Mouse (Mus musculus) limb, embryonic 12.5 days (tissue): ENCODE results near the gene Ggta1. TPM values are rescaled to one million over a fixed set of nuclear protein-coding genes. Genes with fewer than 3 reads are reported as not detected.
A peak's percentile ranks its signal among the peaks of the same experiment; 100 is the strongest.

Experiments
- ATAC-seq: fragments of 200-750 bp; cut with Nextera tagmentation; 2 replicates; pipeline ENCODE4 v1.8.0; 2017; ENCODE audit warnings: low read depth, moderate TSS enrichment; ENCODE audit not compliant: insufficient number of reproducible peaks, insufficient read depth, low FRiP score, low TSS enrichment
- H3K27ac ChIP-seq: fragments of 300-500 bp; sonication (generic); 2 replicates; pipeline ENCODE4 v1.5.1; 2016; ENCODE audit warnings: mild to moderate bottlenecking, moderate library complexity
- H3K27me3 ChIP-seq: fragments of 300-500 bp; sonication (generic); 2 replicates; pipeline ENCODE4 v1.6.1; 2016; ENCODE audit warnings: mild to moderate bottlenecking, moderate library complexity
- H3K36me3 ChIP-seq: fragments of 300-500 bp; sonication (generic); 2 replicates; pipeline ENCODE4 v1.6.1; 2016; ENCODE audit warnings: mild to moderate bottlenecking, moderate library complexity
- H3K4me1 ChIP-seq: fragments of 300-500 bp; sonication (generic); replicated peaks from 2 replicates; pipeline ENCODE4 v1.6.1; 2016
- H3K4me2 ChIP-seq: fragments of 300-500 bp; sonication (generic); 2 replicates; pipeline ENCODE4 v1.6.1; 2016; ENCODE audit warnings: mild to moderate bottlenecking, moderate library complexity
- H3K4me3 ChIP-seq: fragments of 300-500 bp; sonication (generic); replicated peaks from 2 replicates; pipeline ENCODE4 v1.5.1; 2016; ENCODE audit warnings: mild to moderate bottlenecking
- H3K9ac ChIP-seq: fragments of 300-500 bp; sonication (generic); replicated peaks from 2 replicates; pipeline ENCODE4 v1.6.1; 2016; ENCODE audit warnings: mild to moderate bottlenecking, moderate library complexity
- H3K9me3 ChIP-seq: fragments of 300-500 bp; sonication (generic); 2 replicates; pipeline ENCODE4 v1.6.1; 2016; ENCODE audit warnings: mild to moderate bottlenecking, moderate library complexity
- WGBS: fragments of 180-500 bp; shearing (Covaris S2); methylation state at CpG from one replicate; pipeline ENCODE4 v1.1.7; 2016; 5-methylcytosine and 5-hydroxymethylcytosine counted together
- polyA plus RNA-seq: library from polyadenylated mRNA; unstranded; fragments of >200 nt; fragmentation: Nextera tagmentation; extraction: Ambion mirVana; gene quantifications from 2 replicates; pipeline ENCODE4 v1.2.1, GENCODE M21; 2016

The Ggta1 gene
- polyA plus RNA-seq, 1 experiment from 2014 or later = 7.8 TPM

- Histone ChIP-seq H3K9me3 (no peaks in the 10 kb centered on the region), H3K4me3 (no peak overlapping the region), H3K4me1 (peaks cover 63% of the 10 kb centered on the region), H3K27me3 (peaks cover 35% of the 10 kb centered on the region), H3K4me2 (no peak overlapping the region), H3K9ac (no peak overlapping the region), H3K36me3 (no peaks in the 10 kb centered on the region), H3K27ac (no peak overlapping the region)
- 83% methylated on average over 5 of the region's 5 CpGs for WGBS
- ATAC-seq = no peak
Observed at GRCm38 (mm10) chr2:35446300-35446699, 16.7 kb downstream of the Ggta1 start.

- H3K27ac ChIP-seq = peak overlapping the region; percentile 35; the same call in 1 of the 2 replicates
- H3K9ac ChIP-seq = no peak overlapping the region
- H3K4me1 ChIP-seq = peaks cover 70% of the 10 kb centered on the region
- no peaks in the 10 kb centered on the region for H3K36me3 ChIP-seq
- H3K27me3 ChIP-seq = peaks cover 35% of the 10 kb centered on the region
- WGBS = 69% methylated on average over 7 of the region's 7 CpGs
- no peaks in the 10 kb centered on the region for H3K9me3 ChIP-seq
- no peak overlapping the region for H3K4me2 ChIP-seq
- ATAC-seq = no peak
- no peak overlapping the region for H3K4me3 ChIP-seq
Observed at GRCm38 (mm10) chr2:35445610-35446009, 17.4 kb downstream of the Ggta1 start.

DNA sequence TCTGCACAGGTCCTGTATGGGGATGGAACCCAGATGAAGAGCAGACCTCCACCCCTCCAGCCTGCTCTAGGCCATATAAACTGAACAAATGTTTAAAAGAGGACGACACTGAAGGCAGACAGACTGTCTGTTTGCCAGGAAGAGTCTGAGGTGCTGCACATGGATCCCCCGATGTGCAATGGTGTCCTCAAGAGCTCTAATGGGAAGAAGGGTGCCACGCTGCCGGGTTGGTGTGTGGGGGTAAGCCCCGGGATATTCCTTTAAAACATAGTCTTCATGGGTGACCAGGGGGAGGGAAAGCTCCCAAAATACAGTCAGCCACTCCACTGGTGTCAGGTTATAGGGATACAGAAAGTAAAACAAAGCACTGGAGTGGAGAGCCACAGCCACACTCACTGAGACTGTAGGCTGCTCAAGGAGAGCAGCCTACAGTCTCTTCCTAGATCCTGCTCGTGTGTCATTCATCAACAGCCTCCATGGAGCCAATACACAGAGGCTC is 18.2 kb downstream of the Ggta1 start:
- ATAC-seq = no peak
- no peak overlapping the region for H3K4me2 ChIP-seq
- H3K9me3 ChIP-seq = no peaks in the 10 kb centered on the region
- no peaks in the 10 kb centered on the region for H3K36me3 ChIP-seq
- H3K4me1 ChIP-seq = peaks cover 78% of the 10 kb centered on the region
- H3K9ac ChIP-seq = no peak overlapping the region
- H3K4me3 ChIP-seq = no peak overlapping the region
- 56% methylated on average over 6 of the region's 6 CpGs for WGBS
- H3K27me3 ChIP-seq = peaks cover 35% of the 10 kb centered on the region
- peak overlapping the region; percentile 50 for H3K27ac ChIP-seq

GRCm38 (mm10) chr2:35443981-35444763 is 18.9 kb downstream of the Ggta1 start:
- Histone ChIP-seq H3K4me1 (peaks cover 79% of the 10 kb centered on the region), H3K4me2 (no peak overlapping the region), H3K9ac (no peak overlapping the region), H3K27ac (peak overlapping the region; percentile 50), H3K4me3 (no peak overlapping the region), H3K36me3 (no peaks in the 10 kb centered on the region), H3K9me3 (no peaks in the 10 kb centered on the region), H3K27me3 (peaks cover 35% of the 10 kb centered on the region)
- 51% methylated on average over 16 of the region's 16 CpGs for WGBS
- ATAC-seq = no peak

DNA sequence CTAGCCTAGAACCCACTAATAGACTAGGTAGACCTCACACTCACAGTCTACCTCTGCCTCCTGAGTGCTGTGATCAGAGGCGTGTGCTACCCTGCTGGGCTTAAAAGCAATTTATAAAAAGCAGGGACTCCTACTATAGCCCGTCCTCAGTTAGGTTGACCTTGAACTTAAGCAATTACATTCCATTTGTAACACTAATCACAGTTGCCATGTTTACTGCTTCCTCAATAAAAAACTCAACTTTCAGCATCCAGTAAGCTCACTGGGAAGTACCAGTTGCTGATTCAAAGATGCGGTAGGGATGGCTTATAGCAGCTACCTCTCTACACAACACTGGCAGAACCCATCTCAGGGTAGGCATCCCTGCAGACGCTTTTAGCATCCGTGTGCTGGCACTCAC is 19.7 kb downstream of the Ggta1 start:
- Histone ChIP-seq H3K9ac (no peak overlapping the region), H3K4me1 (peaks cover 72% of the 10 kb centered on the region), H3K4me3 (no peak overlapping the region), H3K9me3 (no peaks in the 10 kb centered on the region), H3K27me3 (peaks cover 35% of the 10 kb centered on the region), H3K4me2 (no peak overlapping the region), H3K36me3 (no peaks in the 10 kb centered on the region), H3K27ac (no peak overlapping the region)
- ATAC-seq = no peak
- WGBS = 31% methylated on average over 5 of the region's 5 CpGs

DNA sequence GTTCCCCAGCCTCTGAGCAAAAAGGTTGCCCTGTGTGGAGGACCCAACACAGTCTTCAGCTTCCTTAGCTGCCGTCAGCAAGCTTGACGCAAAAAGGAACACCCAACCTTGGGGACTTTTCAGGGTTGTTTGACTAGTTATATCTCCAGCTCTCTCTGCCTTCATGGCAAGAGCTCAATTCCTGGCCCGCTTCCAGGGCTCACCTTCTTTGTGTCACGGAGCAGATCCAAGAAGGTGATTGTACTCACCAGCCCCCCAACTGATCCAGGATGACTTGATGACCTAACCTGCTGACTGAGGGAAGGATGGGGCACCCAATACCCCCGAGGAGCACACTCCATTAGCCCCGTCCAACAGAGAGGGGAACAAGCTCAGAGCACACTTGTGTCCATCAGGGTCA is 21.0 kb downstream of the Ggta1 start:
- H3K4me1 ChIP-seq = peaks cover 61% of the 10 kb centered on the region
- no peak overlapping the region for H3K4me2 ChIP-seq
- 89% methylated on average over 6 of the region's 6 CpGs for WGBS

GRCm38 (mm10) chr2:35441419-35441818 is 21.6 kb downstream of the Ggta1 start:
- no peak for ATAC-seq
- Histone ChIP-seq H3K9me3 (no peaks in the 10 kb centered on the region), H3K27ac (no peak overlapping the region), H3K27me3 (peaks cover 51% of the 10 kb centered on the region), H3K4me1 (peaks cover 59% of the 10 kb centered on the region), H3K36me3 (no peaks in the 10 kb centered on the region), H3K4me3 (no peak overlapping the region), H3K4me2 (no peak overlapping the region), H3K9ac (no peak overlapping the region)
- WGBS = 81% methylated on average over 6 of the region's 6 CpGs

More for the DNA sequence above, 21.0 kb downstream of the Ggta1 start:
- ATAC-seq = no peak
- Histone ChIP-seq H3K36me3 (no peaks in the 10 kb centered on the region), H3K4me3 (no peak overlapping the region), H3K9ac (no peak overlapping the region), H3K27ac (no peak overlapping the region), H3K27me3 (peaks cover 46% of the 10 kb centered on the region), H3K9me3 (no peaks in the 10 kb centered on the region)

DNA sequence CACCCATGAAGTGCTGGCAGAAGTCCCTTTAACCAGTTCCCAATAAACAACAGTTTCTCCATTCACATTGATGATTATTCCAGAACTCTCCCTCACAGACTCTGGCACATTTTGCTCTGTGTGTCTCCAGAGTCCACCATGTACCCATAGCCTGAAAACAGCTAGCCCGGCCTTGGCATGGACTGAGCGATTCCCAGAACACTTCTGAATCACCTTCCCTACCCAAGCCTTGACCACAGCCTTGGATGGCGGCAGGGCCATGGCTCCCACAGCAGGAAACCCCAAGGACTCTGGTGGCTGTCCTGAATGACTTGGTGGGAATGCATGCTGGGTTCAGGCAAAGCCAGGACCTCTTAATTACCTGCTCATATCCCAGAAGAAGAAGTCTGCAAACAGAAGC is 22.6 kb downstream of the Ggta1 start:
- no peaks in the 10 kb centered on the region for H3K9me3 ChIP-seq
- no peak overlapping the region for H3K27ac ChIP-seq
- H3K4me3 ChIP-seq = no peak overlapping the region
- H3K4me1 ChIP-seq = peaks cover 50% of the 10 kb centered on the region
- 79% methylated on average over 3 of the region's 3 CpGs for WGBS
- no peak overlapping the region for H3K9ac ChIP-seq
- H3K4me2 ChIP-seq = no peak overlapping the region
- no peak for ATAC-seq
- H3K27me3 ChIP-seq = peaks cover 49% of the 10 kb centered on the region
- no peaks in the 10 kb centered on the region for H3K36me3 ChIP-seq

DNA sequence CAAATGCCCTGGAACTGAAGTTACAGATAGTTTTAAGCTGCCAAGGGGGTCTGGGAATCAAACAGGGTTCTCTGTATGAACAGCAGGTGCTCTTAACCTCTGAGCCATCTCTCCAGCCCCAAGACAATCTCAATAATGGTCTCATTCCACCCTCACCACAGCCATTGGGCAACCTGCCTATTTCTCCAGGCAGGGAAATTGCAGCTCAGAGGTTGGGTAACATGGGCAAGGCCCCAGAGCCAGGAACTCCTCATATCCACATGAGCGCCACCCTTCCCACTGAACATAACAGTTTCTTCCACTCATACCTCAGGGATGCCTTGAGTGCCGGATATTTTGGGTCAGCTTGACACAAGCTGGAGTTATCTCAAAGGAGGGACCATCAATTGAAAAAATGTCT is 25.2 kb downstream of the Ggta1 start:
- Histone ChIP-seq H3K27me3 (peaks cover 61% of the 10 kb centered on the region), H3K4me1 (peaks cover 40% of the 10 kb centered on the region), H3K4me2 (no peak overlapping the region), H3K36me3 (no peaks in the 10 kb centered on the region), H3K27ac (no peak overlapping the region), H3K4me3 (no peak overlapping the region), H3K9ac (no peak overlapping the region), H3K9me3 (no peaks in the 10 kb centered on the region)
- 92% methylated on average over 2 of the region's 2 CpGs for WGBS
- no peak for ATAC-seq

DNA sequence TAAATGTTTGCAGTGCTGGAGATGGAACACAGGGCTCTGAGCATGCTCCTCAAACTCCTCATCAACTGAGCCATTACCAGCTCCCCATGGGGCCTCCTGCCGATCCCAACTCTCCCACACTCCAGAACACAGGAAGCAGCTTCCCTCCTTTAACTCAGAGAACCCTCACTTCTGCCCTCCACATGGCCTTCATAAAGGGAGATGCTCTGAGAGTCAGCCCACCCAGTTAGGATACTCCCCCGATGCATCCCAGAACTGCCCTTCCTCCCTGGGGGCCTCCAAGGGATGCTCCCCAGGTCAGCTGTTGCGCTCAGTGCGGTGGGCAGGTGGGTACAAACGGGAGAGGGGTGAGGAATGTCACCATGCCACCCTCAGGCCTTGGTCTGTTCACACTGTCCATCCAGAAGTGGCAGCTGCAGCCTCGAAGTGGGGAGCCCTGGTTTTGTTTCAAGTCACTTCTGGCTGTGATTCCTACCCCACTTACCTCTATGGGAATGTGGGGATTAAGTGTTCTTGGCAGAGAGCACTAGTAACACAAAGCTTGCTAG is 28.4 kb downstream of the Ggta1 start:
- Histone ChIP-seq H3K4me3 (no peak overlapping the region), H3K4me2 (no peak overlapping the region), H3K9ac (no peak overlapping the region), H3K4me1 (peaks cover 25% of the 10 kb centered on the region), H3K27ac (no peak overlapping the region), H3K27me3 (peaks cover 62% of the 10 kb centered on the region), H3K36me3 (no peaks in the 10 kb centered on the region), H3K9me3 (no peaks in the 10 kb centered on the region)
- 75% methylated on average over 6 of the region's 6 CpGs for WGBS
- no peak for ATAC-seq

DNA sequence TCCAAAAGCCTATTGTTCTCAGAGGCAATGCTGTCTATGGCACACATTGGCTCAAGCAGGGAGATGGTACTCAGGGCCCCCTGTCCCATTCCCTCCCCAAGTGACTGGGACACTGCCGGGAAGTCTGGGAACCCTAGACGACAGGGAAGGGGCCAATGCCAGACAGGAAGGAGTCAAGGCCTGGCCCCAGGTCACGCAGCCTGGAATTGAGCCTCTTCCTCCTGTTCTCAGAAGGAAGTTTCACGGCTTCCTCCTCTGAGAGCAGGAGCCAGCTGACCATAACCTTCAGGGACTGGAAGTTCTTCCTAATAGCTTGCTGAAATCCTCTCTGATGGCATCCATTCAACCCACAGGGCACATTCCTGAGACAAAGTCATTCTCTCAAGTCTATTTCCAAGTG is 29.6 kb downstream of the Ggta1 start:
- no peak overlapping the region for H3K27ac ChIP-seq
- no peak overlapping the region for H3K9ac ChIP-seq
- WGBS = 48% methylated on average over 4 of the region's 4 CpGs
- no peaks in the 10 kb centered on the region for H3K9me3 ChIP-seq
- no peak for ATAC-seq
- H3K4me2 ChIP-seq = no peak overlapping the region
- H3K4me3 ChIP-seq = no peak overlapping the region
- H3K4me1 ChIP-seq = peaks cover 25% of the 10 kb centered on the region
- no peaks in the 10 kb centered on the region for H3K36me3 ChIP-seq
- H3K27me3 ChIP-seq = peaks cover 62% of the 10 kb centered on the region
